Mouse (Mus musculus) skeletal muscle tissue, adult 2 months (tissue): Measurements from ENCODE around the gene Rgs7.

Experiments
- DNase-seq: peaks from one replicate; pipeline ENCODE4 v3.0.0-alpha.2; 2012; ENCODE audit warnings: low read depth, low spot score

Rgs7 gene

GRCm38 (mm10) chr1:175431356-175432053, 60.8 kb downstream of the Rgs7 start:
- DNase-seq = no peak

- no peak for DNase-seq
Measured at GRCm38 (mm10) chr1:175427112-175427511, 65.2 kb downstream of the Rgs7 start.

GRCm38 (mm10) chr1:175426393-175426792, 65.9 kb downstream of the Rgs7 start:
- no peak for DNase-seq

- peak; percentile 31 for DNase-seq
Measured at GRCm38 (mm10) chr1:175420883-175421282, 71.4 kb downstream of the Rgs7 start.

- no peak for DNase-seq
Measured at GRCm38 (mm10) chr1:175415728-175416127, 76.6 kb downstream of the Rgs7 start.

GRCm38 (mm10) chr1:175410399-175410798, 81.9 kb downstream of the Rgs7 start:
- no peak for DNase-seq

GRCm38 (mm10) chr1:175391894-175392293, 100.4 kb downstream of the Rgs7 start:
- no peak for DNase-seq

GRCm38 (mm10) chr1:175389250-175389649, 103.0 kb downstream of the Rgs7 start:
- no peak for DNase-seq

GRCm38 (mm10) chr1:175385581-175386235, 106.6 kb downstream of the Rgs7 start:
- DNase-seq = no peak

GRCm38 (mm10) chr1:175372571-175372970, 119.7 kb downstream of the Rgs7 start:
- no peak for DNase-seq

GRCm38 (mm10) chr1:175368062-175368461, 124.2 kb downstream of the Rgs7 start:
- DNase-seq = no peak

GRCm38 (mm10) chr1:175363606-175364005, 128.7 kb downstream of the Rgs7 start:
- DNase-seq = no peak

- DNase-seq = no peak
Measured at GRCm38 (mm10) chr1:175359411-175360366, 132.6 kb downstream of the Rgs7 start.

GRCm38 (mm10) chr1:175352921-175353320, 139.4 kb downstream of the Rgs7 start:
- DNase-seq = no peak

GRCm38 (mm10) chr1:175346162-175346561, 146.1 kb downstream of the Rgs7 start:
- no peak for DNase-seq

- DNase-seq = no peak
Measured at GRCm38 (mm10) chr1:175336191-175336590, 156.1 kb downstream of the Rgs7 start.

GRCm38 (mm10) chr1:175333041-175333854, 159.1 kb downstream of the Rgs7 start:
- no peak for DNase-seq

GRCm38 (mm10) chr1:175329934-175330471, 162.3 kb downstream of the Rgs7 start:
- no peak for DNase-seq

- DNase-seq = no peak
Measured at GRCm38 (mm10) chr1:175322781-175323180, 169.5 kb downstream of the Rgs7 start.

- DNase-seq = no peak
Measured at GRCm38 (mm10) chr1:175319205-175319604, 173.1 kb downstream of the Rgs7 start.

GRCm38 (mm10) chr1:175317264-175317663, 175.0 kb downstream of the Rgs7 start:
- no peak for DNase-seq
